ENCODE assay signal across 8 mouse cellular contexts in the genomic region with DNA sequence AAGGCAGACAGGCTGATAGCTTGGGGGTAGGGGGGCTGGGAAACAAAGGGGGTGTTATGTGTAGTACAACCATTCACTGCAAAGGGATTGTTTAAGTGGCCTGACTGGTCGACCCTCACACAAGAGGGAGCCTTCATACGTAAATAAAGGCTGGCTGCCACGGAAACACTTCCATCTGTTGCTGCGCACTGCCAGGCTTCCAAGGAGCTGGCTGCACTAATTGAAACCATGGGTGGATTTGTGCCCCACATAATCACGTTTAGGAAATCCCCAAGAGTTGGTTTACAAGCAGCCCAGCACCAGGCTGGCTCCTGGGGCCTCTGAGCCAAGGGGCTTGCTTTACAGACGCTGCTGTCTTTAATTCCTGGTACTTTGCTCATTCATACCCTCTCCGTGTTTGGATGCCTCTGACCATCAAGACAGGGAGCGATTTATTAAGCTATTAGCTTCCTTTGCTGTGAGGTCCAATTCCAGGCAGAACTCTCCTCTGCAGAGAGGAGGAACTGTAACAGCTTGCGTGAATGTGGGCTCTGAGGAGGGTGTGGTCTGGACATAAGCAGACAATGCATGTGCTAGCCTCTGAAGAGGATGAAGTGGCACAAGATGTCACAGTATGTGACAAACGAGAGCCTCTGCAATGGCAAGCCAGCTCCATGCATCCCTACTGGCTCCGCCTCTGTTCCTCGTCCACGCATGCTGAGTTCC.
DNase-seq lines count a peak whose midpoint lies in the region; ATAC-seq lines count a peak whose summit lies in the region.
"Had no signal": no experiment of that assay in that cellular context is flagged by ENCODE, and none has a peak within 500 bp of the region (broad histone marks: within the 10 kb centered on the region; RNA-seq: fewer than 3 reads in every experiment).

No protein-coding gene starts in this region.

- H3K27ac ChIP-seq in forebrain, embryonic 16.5 days (ENCODE audit: low read length), result peak overlapping the region; percentile 23; the same call in 1 of the 2 replicates
- H3K27ac ChIP-seq in midbrain, embryonic 13.5 days, result 0 out of 2 replicates have a peak overlapping the region, but pooled peaks have one; percentile 11
- no peak overlapping the region for H3K27ac ChIP-seq in heart, embryonic 12.5 days (ENCODE audit: poor library complexity, severe bottlenecking)

- 15% methylated on average over 13 of the region's 13 CpGs for WGBS in forebrain, embryonic 16.5 days
- WGBS in midbrain, embryonic 13.5 days, result 15% methylated on average over 13 of the region's 13 CpGs
- 45% methylated on average over 13 of the region's 13 CpGs for WGBS in heart, embryonic 12.5 days

- peak overlapping the region; percentile 22; the same call in 1 of the 2 replicates for H3K9ac ChIP-seq in forebrain, embryonic 16.5 days (replicated peaks; ENCODE audit: low read depth, low read length)
- no peak overlapping the region for H3K9ac ChIP-seq in midbrain, embryonic 13.5 days (replicated peaks)
- no peak overlapping the region for H3K9ac ChIP-seq in heart, embryonic 12.5 days

- no peaks in the 10 kb centered on the region for H3K9me3 ChIP-seq in forebrain, embryonic 16.5 days (ENCODE audit: control insufficient read depth, low read length)
- H3K9me3 ChIP-seq in midbrain, embryonic 13.5 days, result no peaks in the 10 kb centered on the region
- no peaks in the 10 kb centered on the region for H3K9me3 ChIP-seq in heart, embryonic 12.5 days (replicated peaks)

- peak overlapping the region; percentile 15 for H3K4me3 ChIP-seq in forebrain, embryonic 16.5 days (replicated peaks; ENCODE audit: low read length)
- H3K4me3 ChIP-seq in midbrain, embryonic 13.5 days (replicated peaks), result no peak overlapping the region
- H3K4me3 ChIP-seq in heart, embryonic 12.5 days, result no peak overlapping the region

- H3K4me1 ChIP-seq in forebrain, embryonic 16.5 days (replicated peaks; ENCODE audit: control insufficient read depth, insufficient read depth, low read length), result peaks cover 14% of the 10 kb centered on the region
- H3K4me1 ChIP-seq in midbrain, embryonic 13.5 days (replicated peaks), result peaks cover 18% of the 10 kb centered on the region
- no peaks in the 10 kb centered on the region for H3K4me1 ChIP-seq in heart, embryonic 12.5 days (replicated peaks)

- H3K36me3 ChIP-seq in forebrain, embryonic 16.5 days (ENCODE audit: control insufficient read depth, insufficient read depth), result no peaks in the 10 kb centered on the region
- no peaks in the 10 kb centered on the region for H3K36me3 ChIP-seq in midbrain, embryonic 13.5 days
- no peaks in the 10 kb centered on the region for H3K36me3 ChIP-seq in heart, embryonic 12.5 days

- DNase-seq in ES-CJ7 (ENCODE audit: low read depth, low spot score), result peak; percentile 8
- DNase-seq in NIH3T3 (ENCODE audit: low read depth), result peak; percentile 24
- no peak for DNase-seq in spleen, postnatal 36 days (ENCODE audit: low spot score in 2 of 2)
- DNase-seq: kidney, postnatal 36 days had no signal

- ATAC-seq in forebrain, embryonic 16.5 days, result peak; percentile 92
- ATAC-seq in midbrain, embryonic 13.5 days, result peak; percentile 94
- ATAC-seq in heart, embryonic 12.5 days (ENCODE audit: insufficient number of reproducible peaks, low FRiP score), result no peak
- ATAC-seq in inflammation-experienced regulatory T-cells, adult 6 months, result no peak

- H3K27me3 ChIP-seq in forebrain, embryonic 16.5 days (replicated peaks; ENCODE audit: control insufficient read depth, insufficient read depth, low read length), result 0 out of 2 replicates have a peak, but pooled peaks cover 2% of the 10 kb centered on the region
- H3K27me3 ChIP-seq in midbrain, embryonic 13.5 days, result peaks cover 78% of the 10 kb centered on the region
- H3K27me3 ChIP-seq in heart, embryonic 12.5 days (replicated peaks), result no peaks in the 10 kb centered on the region

- peak overlapping the region; percentile 48 for H3K4me2 ChIP-seq in forebrain, embryonic 16.5 days (ENCODE audit: low read length)
- H3K4me2 ChIP-seq in midbrain, embryonic 13.5 days (replicated peaks), result peak overlapping the region; percentile 39
- H3K4me2 ChIP-seq in heart, embryonic 12.5 days, result no peak overlapping the region

Comparison
In these comparisons a context has a peak if more than half of its experiments do, and no peak if none do; other contexts are left out.
1. DNase-seq: peak in ES-CJ7 (single experiment) and NIH3T3 (single experiment); none in spleen, postnatal 36 days (0 of 2).
2. ATAC-seq: peak in forebrain, embryonic 16.5 days (single experiment) and midbrain, embryonic 13.5 days (single experiment); none in heart, embryonic 12.5 days (single experiment) and inflammation-experienced regulatory T-cells, adult 6 months (single experiment).